Mouse (Mus musculus) adrenal gland, adult 8-10 months (tissue): ENCODE data around the gene Tfam. TPM values are rescaled to one million over a fixed set of nuclear protein-coding genes. Genes with fewer than 3 reads are reported as not detected.

Source experiments
- DNase-seq: peaks from one replicate; pipeline ENCODE4 v3.0.0; 2022
- total RNA-seq, 4 experiments: library from RNA; stranded (reverse); gene quantifications; 2 replicates each; pipeline ENCODE4 v1.2.4; 2022

Tfam gene
- total RNA-seq: 10 to 100 TPM; 45.4 to 56.1 (median 51.8) TPM

GRCm38 (mm10) chr10:71238240-71238554 lies at the start of gene Tfam:
Tfam (minus strand) TSS chr10:71238280.
- no peak for DNase-seq

- DNase-seq: peak; percentile 76
Observed at GRCm38 (mm10) chr10:71285126-71285580, 47.1 kb upstream of the Tfam start, which contains the start of gene Ube2d1. Ube2d1 (minus strand) TSS chr10:71285262.

- peak; percentile 8 for DNase-seq
Observed at GRCm38 (mm10) chr10:71284511-71285125, 46.5 kb upstream of the Tfam start.

- no peak for DNase-seq
Observed at GRCm38 (mm10) chr10:71284131-71284510, 46.0 kb upstream of the Tfam start.

GRCm38 (mm10) chr10:71273008-71273739 lies 35.1 kb upstream of the Tfam start:
- DNase-seq: no peak

- no peak for DNase-seq
Observed at GRCm38 (mm10) chr10:71267973-71268372, 29.9 kb upstream of the Tfam start.

GRCm38 (mm10) chr10:71267511-71267910 lies 29.4 kb upstream of the Tfam start:
- DNase-seq: no peak

GRCm38 (mm10) chr10:71265067-71265466 lies 27.0 kb upstream of the Tfam start:
- DNase-seq: no peak

- no peak for DNase-seq
Observed at GRCm38 (mm10) chr10:71261637-71262036, 23.6 kb upstream of the Tfam start.

- no peak for DNase-seq
Observed at GRCm38 (mm10) chr10:71258943-71259342, 20.9 kb upstream of the Tfam start.

GRCm38 (mm10) chr10:71258516-71258915 lies 20.4 kb upstream of the Tfam start:
- DNase-seq: no peak

GRCm38 (mm10) chr10:71253147-71253546 lies 15.1 kb upstream of the Tfam start:
- DNase-seq: no peak

GRCm38 (mm10) chr10:71252421-71252820 lies 14.3 kb upstream of the Tfam start:
- DNase-seq: no peak

GRCm38 (mm10) chr10:71251846-71252245 lies 13.8 kb upstream of the Tfam start:
- DNase-seq: no peak

- no peak for DNase-seq
Observed at GRCm38 (mm10) chr10:71251256-71251655, 13.2 kb upstream of the Tfam start.

GRCm38 (mm10) chr10:71250472-71250871 lies 12.4 kb upstream of the Tfam start:
- no peak for DNase-seq

GRCm38 (mm10) chr10:71249086-71249880 lies 11.2 kb upstream of the Tfam start:
- no peak for DNase-seq

GRCm38 (mm10) chr10:71246956-71247355 lies 8.9 kb upstream of the Tfam start:
- DNase-seq: no peak

GRCm38 (mm10) chr10:71239479-71240120 lies 1.5 kb upstream of the Tfam start:
- DNase-seq: no peak

- DNase-seq: peak; percentile 95
Observed at GRCm38 (mm10) chr10:71237516-71238239, 402 bp downstream of the Tfam start.

GRCm38 (mm10) chr10:71234071-71234470 lies 4.0 kb downstream of the Tfam start:
- DNase-seq: no peak

- DNase-seq: peak; percentile 19
Observed at GRCm38 (mm10) chr10:71225894-71226293, 12.2 kb downstream of the Tfam start.
